In genomic region chr14:9003034-9003433, GRCm38 (mm10) we compare ENCODE assay signal across 24 mouse cellular contexts.
"Had no signal": no experiment of that assay in that cellular context is flagged by ENCODE, and none has a peak within 500 bp of the region (broad histone marks: within the 10 kb centered on the region; RNA-seq: fewer than 3 reads in every experiment).

No protein-coding gene starts in this region.

- H3K9me3 ChIP-seq: heart, embryonic 10.5 days; heart, embryonic 12.5 days; hindbrain, embryonic 10.5 days; hindbrain, embryonic 12.5 days; intestine, embryonic 15.5 days; limb, embryonic 10.5 days; limb, embryonic 12.5 days; liver, embryonic 13.5 days; liver, embryonic 15.5 days had no signal

- H3K9ac ChIP-seq: heart, embryonic 12.5 days; hindbrain, embryonic 12.5 days; hindbrain, embryonic 14.5 days; intestine, embryonic 15.5 days; limb, embryonic 12.5 days; liver, embryonic 13.5 days; liver, embryonic 15.5 days had no signal

- DNase-seq: gastrocnemius, adult 2 months; gastrocnemius, postnatal 10 days; gastrocnemius, postnatal 25 days; heart, adult 18-20 months; heart, postnatal 10 days; heart, postnatal 4 days; kidney, adult 18-20 months; kidney, adult 8-10 months; kidney, postnatal 10 days; kidney, postnatal 25 days; kidney, postnatal 4 days; liver; liver, embryonic 13.5 days had no signal

- H3K36me3 ChIP-seq: heart, embryonic 10.5 days; heart, embryonic 12.5 days; hindbrain, embryonic 10.5 days; hindbrain, embryonic 12.5 days; intestine, embryonic 15.5 days; limb, embryonic 10.5 days; limb, embryonic 12.5 days; liver, embryonic 13.5 days; liver, embryonic 15.5 days had no signal

- H3K27ac ChIP-seq: gastrocnemius, adult 2 months; heart, embryonic 10.5 days; hindbrain, embryonic 10.5 days; hindbrain, embryonic 12.5 days; hindbrain, embryonic 14.5 days; intestine, embryonic 15.5 days; layer of hippocampus, adult 2 months; left cerebral cortex, adult 2 months; limb, embryonic 10.5 days; limb, embryonic 12.5 days; liver, embryonic 13.5 days; liver, embryonic 15.5 days had no signal

- H3K4me1 ChIP-seq: hindbrain, embryonic 10.5 days; hindbrain, embryonic 12.5 days; intestine, embryonic 15.5 days; limb, embryonic 10.5 days; limb, embryonic 12.5 days; liver, embryonic 13.5 days; liver, embryonic 15.5 days had no signal

- H3K4me3 ChIP-seq: gastrocnemius, adult 2 months; heart, embryonic 10.5 days; heart, embryonic 12.5 days; hindbrain, embryonic 10.5 days; hindbrain, embryonic 12.5 days; intestine, embryonic 15.5 days; layer of hippocampus, adult 2 months; left cerebral cortex, adult 2 months; limb, embryonic 10.5 days; limb, embryonic 12.5 days; liver, embryonic 13.5 days; liver, embryonic 15.5 days had no signal
